ENCODE assay signal across 28 mouse cellular contexts in the genomic region with DNA sequence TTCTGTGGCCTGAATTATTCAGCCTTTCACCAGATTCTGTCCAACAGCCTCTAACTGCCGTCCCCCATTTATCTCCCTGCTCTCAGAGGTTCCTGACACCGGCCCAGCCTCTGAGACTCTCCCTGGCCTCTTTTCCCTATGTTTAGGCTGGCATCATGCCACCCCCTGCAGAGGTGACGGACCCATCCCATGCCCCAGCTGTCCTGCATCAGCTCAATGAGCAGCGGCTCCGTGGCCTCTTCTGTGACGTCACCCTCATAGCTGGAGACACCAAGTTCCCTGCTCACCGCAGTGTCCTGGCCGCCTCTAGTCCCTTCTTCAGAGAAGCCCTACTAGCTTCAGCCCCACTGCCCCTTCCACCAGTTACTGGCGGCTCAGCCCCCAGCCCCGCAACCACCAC. TPM values are rescaled to one million over a fixed set of nuclear protein-coding genes. Genes with fewer than 3 reads are reported as not detected.
DNase-seq lines count a peak whose midpoint lies in the region; ATAC-seq and TF ChIP-seq lines count a peak whose summit lies in the region.
"Had no signal": no experiment of that assay in that cellular context is flagged by ENCODE, and none has a peak within 500 bp of the region (broad histone marks: within the 10 kb centered on the region; RNA-seq: fewer than 3 reads in every experiment).

No protein-coding gene starts in this region.

- WGBS in embryonic facial prominence, embryonic 12.5 days, result 71% methylated on average over 10 of the region's 10 CpGs
- WGBS in embryonic facial prominence, embryonic 10.5 days, result 73% methylated on average over 10 of the region's 10 CpGs
- WGBS in lung, embryonic 14.5 days, result 55% methylated on average over 10 of the region's 10 CpGs
- 74% methylated on average over 10 of the region's 10 CpGs for WGBS in embryonic facial prominence, embryonic 14.5 days

- H3K4me1 ChIP-seq in embryonic facial prominence, embryonic 12.5 days, result peaks cover 12% of the 10 kb centered on the region
- peaks cover 20% of the 10 kb centered on the region for H3K4me1 ChIP-seq in embryonic facial prominence, embryonic 10.5 days
- H3K4me1 ChIP-seq in lung, embryonic 14.5 days (ENCODE audit: insufficient read depth), result no peaks in the 10 kb centered on the region
- H3K4me1 ChIP-seq in embryonic facial prominence, embryonic 14.5 days (ENCODE audit: control insufficient read depth, insufficient read depth, low read length), result no peaks in the 10 kb centered on the region; the same call in 1 of the 2 replicates
- H3K4me1 ChIP-seq: midbrain, embryonic 12.5 days had no signal

- H3K4me3 ChIP-seq in embryonic facial prominence, embryonic 12.5 days, result no peak overlapping the region
- H3K4me3 ChIP-seq in embryonic facial prominence, embryonic 10.5 days, result no peak overlapping the region
- no peak overlapping the region for H3K4me3 ChIP-seq in lung, embryonic 14.5 days (ENCODE audit: low read depth, low read length)
- no peak overlapping the region for H3K4me3 ChIP-seq in embryonic facial prominence, embryonic 14.5 days (ENCODE audit: low read depth, low read length)
- H3K4me3 ChIP-seq: heart, embryonic 13.5 days; layer of hippocampus, adult 2 months; limb, embryonic 12.5 days; midbrain, embryonic 12.5 days; stomach, embryonic 15.5 days had no signal

- peak; percentile 49 for DNase-seq in cerebellum, adult 11-12 months
- no peak for DNase-seq in cerebellum, adult 9-10 months
- no peak for DNase-seq in embryonic facial prominence, embryonic 10.5 days (ENCODE audit: low spot score)
- DNase-seq in lung, embryonic 14.5 days, result peak; percentile 23
- DNase-seq in lung, postnatal 25 days (ENCODE audit: low spot score), result no peak
- DNase-seq in embryonic facial prominence, embryonic 14.5 days (ENCODE audit: low spot score), result no peak
- DNase-seq in urinary bladder, postnatal 36 days (ENCODE audit: low spot score in 2 of 2), result no peak
- DNase-seq: adrenal gland, adult 2 months; forebrain, postnatal 0 days; gastrocnemius, postnatal 14 days; heart, adult 18-20 months; heart, postnatal 14 days; kidney, adult 11 months; kidney, postnatal 14 days; liver, postnatal 0 days; lung, postnatal 10 days; thymus, adult 18-20 months; thymus, postnatal 36 days had no signal

- peaks cover 13% of the 10 kb centered on the region for H3K36me3 ChIP-seq in embryonic facial prominence, embryonic 12.5 days
- peaks cover 15% of the 10 kb centered on the region; the same call in 1 of the 2 replicates for H3K36me3 ChIP-seq in embryonic facial prominence, embryonic 10.5 days (replicated peaks)
- peaks cover 10% of the 10 kb centered on the region; the same call in 1 of the 2 replicates for H3K36me3 ChIP-seq in lung, embryonic 14.5 days (ENCODE audit: insufficient read depth)
- H3K36me3 ChIP-seq in embryonic facial prominence, embryonic 14.5 days (ENCODE audit: control insufficient read depth, insufficient read depth, low read length), result peaks cover 29% of the 10 kb centered on the region
- H3K36me3 ChIP-seq: stomach, embryonic 15.5 days had no signal

- no peak for ATAC-seq in embryonic facial prominence, embryonic 12.5 days (ENCODE audit: insufficient number of reproducible peaks, insufficient read depth, low FRiP score, low TSS enrichment)
- peak; percentile 33; the same call in 1 of the 2 replicates for ATAC-seq in lung, embryonic 14.5 days (ENCODE audit: insufficient read depth)
- ATAC-seq in embryonic facial prominence, embryonic 14.5 days (ENCODE audit: low read depth), result no peak
- ATAC-seq: forebrain, postnatal 0 days; liver, postnatal 0 days; Patski had no signal

- H3K27ac ChIP-seq in embryonic facial prominence, embryonic 12.5 days, result no peak overlapping the region
- no peak overlapping the region for H3K27ac ChIP-seq in embryonic facial prominence, embryonic 10.5 days (replicated peaks)
- no peak overlapping the region for H3K27ac ChIP-seq in lung, embryonic 14.5 days (ENCODE audit: low read depth)
- H3K27ac ChIP-seq in embryonic facial prominence, embryonic 14.5 days (replicated peaks; ENCODE audit: low read depth, low read length), result no peak overlapping the region
- H3K27ac ChIP-seq: heart, embryonic 13.5 days; layer of hippocampus, adult 2 months; limb, embryonic 12.5 days; midbrain, embryonic 12.5 days; stomach, embryonic 15.5 days had no signal

- no peaks in the 10 kb centered on the region for H3K9me3 ChIP-seq in embryonic facial prominence, embryonic 12.5 days
- no peaks in the 10 kb centered on the region for H3K9me3 ChIP-seq in embryonic facial prominence, embryonic 10.5 days
- H3K9me3 ChIP-seq in lung, embryonic 14.5 days (ENCODE audit: low read depth, low read length), result no peaks in the 10 kb centered on the region
- no peaks in the 10 kb centered on the region for H3K9me3 ChIP-seq in embryonic facial prominence, embryonic 14.5 days (ENCODE audit: control insufficient read depth, low read length)
- H3K9me3 ChIP-seq: G1E; heart, embryonic 13.5 days; limb, embryonic 12.5 days; midbrain, embryonic 12.5 days; stomach, embryonic 15.5 days had no signal

- peaks cover 40% of the 10 kb centered on the region for H3K27me3 ChIP-seq in embryonic facial prominence, embryonic 12.5 days
- peaks cover 50% of the 10 kb centered on the region for H3K27me3 ChIP-seq in embryonic facial prominence, embryonic 10.5 days (replicated peaks; ENCODE audit: low read depth, poor library complexity, severe bottlenecking)
- H3K27me3 ChIP-seq in lung, embryonic 14.5 days (ENCODE audit: insufficient read depth, low read length), result no peaks in the 10 kb centered on the region
- H3K27me3 ChIP-seq in embryonic facial prominence, embryonic 14.5 days (replicated peaks; ENCODE audit: control insufficient read depth, insufficient read depth, low read length), result no peaks in the 10 kb centered on the region
- H3K27me3 ChIP-seq: Patski; stomach, embryonic 15.5 days had no signal

- 0 out of 2 replicates have a peak overlapping the region, but pooled peaks have one; percentile 10 for H3K9ac ChIP-seq in embryonic facial prominence, embryonic 12.5 days
- H3K9ac ChIP-seq in lung, embryonic 14.5 days, result no peak overlapping the region
- H3K9ac ChIP-seq in embryonic facial prominence, embryonic 14.5 days (ENCODE audit: low read depth, low read length), result 0 out of 2 replicates have a peak overlapping the region, but pooled peaks have one; percentile 8
- H3K9ac ChIP-seq: forebrain, postnatal 0 days; heart, embryonic 13.5 days; limb, embryonic 12.5 days; liver, postnatal 0 days; midbrain, embryonic 12.5 days; stomach, embryonic 15.5 days had no signal

- TF ChIP-seq CTCF in lung, embryonic 14.5 days (IDR thresholded peaks at IDR 0.05; ENCODE audit: low read depth), result no peak

- H3K4me2 ChIP-seq in embryonic facial prominence, embryonic 12.5 days (replicated peaks), result no peak overlapping the region
- H3K4me2 ChIP-seq in lung, embryonic 14.5 days, result no peak overlapping the region
- H3K4me2 ChIP-seq in embryonic facial prominence, embryonic 14.5 days (ENCODE audit: low read depth, low read length), result no peak overlapping the region
- H3K4me2 ChIP-seq: heart, embryonic 13.5 days; limb, embryonic 12.5 days; liver, embryonic 11.5 days; midbrain, embryonic 12.5 days; stomach, embryonic 15.5 days had no signal

RNA-seq across cellular contexts. Expression of gene Zbtb4, which starts 10.0 kb away (rescaled TPM):
- polyA plus RNA-seq in embryonic facial prominence, embryonic 12.5 days (2016; fragmentation: Nextera tagmentation; extraction: Ambion mirVana), result 2.1 and 2.4 TPM in 2 replicates
- polyA plus RNA-seq in embryonic facial prominence, embryonic 10.5 days (2016; fragmentation: Nextera tagmentation; extraction: Ambion mirVana), result 0.55 and 1.0 TPM in 2 replicates
- polyA plus RNA-seq in lung, embryonic 14.5 days (2014; fragmentation: Nextera tagmentation; extraction: Ambion mirVana), result 2.5 TPM in 2 replicates
- polyA plus RNA-seq in embryonic facial prominence, embryonic 14.5 days (2014; fragmentation: Nextera tagmentation; extraction: Ambion mirVana), result 3.5 and 3.9 TPM in 2 replicates

RNA-seq across cellular contexts. Expression of gene Slc35g3, which starts 13.9 kb away (rescaled TPM):
- polyA plus RNA-seq in embryonic facial prominence, embryonic 12.5 days (2016; fragmentation: Nextera tagmentation; extraction: Ambion mirVana), result not detected in 2 replicates
- polyA plus RNA-seq in embryonic facial prominence, embryonic 10.5 days (2016; fragmentation: Nextera tagmentation; extraction: Ambion mirVana), result 0.12 TPM in 1 of 2 replicates, not detected in the other
- polyA plus RNA-seq in lung, embryonic 14.5 days (2014; fragmentation: Nextera tagmentation; extraction: Ambion mirVana), result 0.12 and 0.20 TPM in 2 replicates
- polyA plus RNA-seq in embryonic facial prominence, embryonic 14.5 days (2014; fragmentation: Nextera tagmentation; extraction: Ambion mirVana), result 0.12 TPM in 1 of 2 replicates, not detected in the other
- polyA plus RNA-seq: adrenal gland, adult 2 months; forebrain, embryonic 11.5 days; forebrain, postnatal 0 days; liver, embryonic 11.5 days; liver, postnatal 0 days had no signal

RNA-seq across cellular contexts. Expression of gene Polr2a, which starts 17.3 kb away (rescaled TPM):
- 27.9 and 32.7 TPM in 2 replicates for polyA plus RNA-seq in embryonic facial prominence, embryonic 12.5 days (2016; fragmentation: Nextera tagmentation; extraction: Ambion mirVana)
- 31.3 and 34.9 TPM in 2 replicates for polyA plus RNA-seq in embryonic facial prominence, embryonic 10.5 days (2016; fragmentation: Nextera tagmentation; extraction: Ambion mirVana)
- 50.4 and 50.5 TPM in 2 replicates for polyA plus RNA-seq in lung, embryonic 14.5 days (2014; fragmentation: Nextera tagmentation; extraction: Ambion mirVana)
- 39.3 and 39.7 TPM in 2 replicates for polyA plus RNA-seq in embryonic facial prominence, embryonic 14.5 days (2014; fragmentation: Nextera tagmentation; extraction: Ambion mirVana)

RNA-seq across cellular contexts. Expression of gene Chrnb1, which starts 20.0 kb away (rescaled TPM):
- polyA plus RNA-seq in embryonic facial prominence, embryonic 12.5 days (2016; fragmentation: Nextera tagmentation; extraction: Ambion mirVana), result 11.1 and 11.9 TPM in 2 replicates
- polyA plus RNA-seq in embryonic facial prominence, embryonic 10.5 days (2016; fragmentation: Nextera tagmentation; extraction: Ambion mirVana), result 1.4 and 2.3 TPM in 2 replicates
- 12.1 and 14.6 TPM in 2 replicates for polyA plus RNA-seq in lung, embryonic 14.5 days (2014; fragmentation: Nextera tagmentation; extraction: Ambion mirVana)
- polyA plus RNA-seq in embryonic facial prominence, embryonic 14.5 days (2014; fragmentation: Nextera tagmentation; extraction: Ambion mirVana), result 28.4 and 29.4 TPM in 2 replicates

RNA-seq across cellular contexts. Expression of gene Fgf11, which starts 25.9 kb away (rescaled TPM):
- polyA plus RNA-seq in embryonic facial prominence, embryonic 12.5 days (2016; fragmentation: Nextera tagmentation; extraction: Ambion mirVana), result 1.7 and 2.2 TPM in 2 replicates
- polyA plus RNA-seq in embryonic facial prominence, embryonic 10.5 days (2016; fragmentation: Nextera tagmentation; extraction: Ambion mirVana), result 0.91 and 0.93 TPM in 2 replicates
- 1.6 TPM in 2 replicates for polyA plus RNA-seq in lung, embryonic 14.5 days (2014; fragmentation: Nextera tagmentation; extraction: Ambion mirVana)
- 2.3 and 3.3 TPM in 2 replicates for polyA plus RNA-seq in embryonic facial prominence, embryonic 14.5 days (2014; fragmentation: Nextera tagmentation; extraction: Ambion mirVana)

Comparison
In these comparisons a context has a peak if more than half of its experiments do, and no peak if none do; other contexts are left out.
1. DNase-seq: peak in cerebellum, adult 11-12 months (single experiment) and lung, embryonic 14.5 days (single experiment); none in cerebellum, adult 9-10 months (single experiment), embryonic facial prominence, embryonic 10.5 days (single experiment), lung, postnatal 25 days (single experiment), embryonic facial prominence, embryonic 14.5 days (single experiment) and urinary bladder, postnatal 36 days (0 of 2).